Mouse (Mus musculus) ES-Bruce4 (cell line): ENCODE measurements around the gene Pdgfd.

Experiments used
- CTCF ChIP-seq: IDR thresholded peaks from one replicate; pipeline ENCODE4 v1.8.1; 2011; ENCODE audit warnings: low read depth, low read length
- EP300 ChIP-seq: IDR thresholded peaks from 2 replicates; pipeline ENCODE4 v1.6.1; 2011; ENCODE audit warnings: low read depth, low read length; ENCODE audit not compliant: insufficient read depth
- POLR2A ChIP-seq: IDR thresholded peaks from one replicate; pipeline ENCODE4 v1.8.1; 2011; ENCODE audit warnings: low read length; ENCODE audit not compliant: insufficient read depth

DNA sequence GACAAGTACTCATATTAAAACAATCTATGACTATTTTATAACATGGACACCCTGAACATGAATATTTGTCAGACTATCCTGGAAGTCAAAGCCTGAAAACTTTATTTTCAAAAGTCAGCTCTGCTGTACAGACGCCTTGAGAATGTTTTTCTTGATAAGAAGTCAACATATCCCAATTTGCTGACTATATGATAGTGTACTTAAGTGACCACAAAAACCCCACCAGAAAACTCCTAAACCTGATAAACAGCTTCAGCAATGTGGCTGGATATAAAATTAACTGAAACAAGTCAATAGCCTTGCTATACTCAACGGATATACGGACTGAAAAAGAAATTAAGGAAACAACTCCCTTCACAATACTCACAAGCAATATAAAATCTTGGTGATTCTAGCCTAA, 137.5 kb downstream of the Pdgfd start:
- TF ChIP-seq POLR2A (no peak), CTCF (no peak), EP300 (no peak)
